Comparison of ENCODE assay signal across 25 mouse cellular contexts in genomic region chr4:46367487-46367959, GRCm38 (mm10). TPM values are rescaled to one million over a fixed set of nuclear protein-coding genes. Genes with fewer than 3 reads are reported as not detected.
DNase-seq lines count a peak whose midpoint lies in the region; ATAC-seq lines count a peak whose summit lies in the region.
"Had no signal": no experiment of that assay in that cellular context is flagged by ENCODE, and none has a peak within 500 bp of the region (broad histone marks: within the 10 kb centered on the region; RNA-seq: fewer than 3 reads in every experiment).

No protein-coding gene starts in this region.

- H3K4me2 ChIP-seq in heart, embryonic 11.5 days, result peak overlapping the region; percentile 22; the same call in 1 of the 2 replicates
- H3K4me2 ChIP-seq in midbrain, embryonic 14.5 days (ENCODE audit: low read length), result peak overlapping the region; percentile 17; the same call in 1 of the 2 replicates
- H3K4me2 ChIP-seq in midbrain, embryonic 11.5 days, result no peak overlapping the region
- H3K4me2 ChIP-seq in forebrain, embryonic 12.5 days, result peak overlapping the region; percentile 13; the same call in 1 of the 2 replicates
- H3K4me2 ChIP-seq: limb, embryonic 15.5 days had no signal

- WGBS in heart, embryonic 11.5 days (ENCODE audit: insufficient replicate concordance), result 7% methylated on average over 12 of the region's 12 CpGs
- WGBS in midbrain, embryonic 14.5 days, result 7% methylated on average over 12 of the region's 12 CpGs
- WGBS in midbrain, embryonic 11.5 days, result 22% methylated on average over 12 of the region's 12 CpGs
- WGBS in forebrain, embryonic 12.5 days, result 6% methylated on average over 12 of the region's 12 CpGs

- no peak overlapping the region for H3K9ac ChIP-seq in heart, embryonic 11.5 days (ENCODE audit: low read depth, low read length)
- no peak overlapping the region for H3K9ac ChIP-seq in midbrain, embryonic 14.5 days (replicated peaks; ENCODE audit: low read length)
- no peak overlapping the region for H3K9ac ChIP-seq in midbrain, embryonic 11.5 days (ENCODE audit: low read length)
- H3K9ac ChIP-seq in forebrain, embryonic 12.5 days, result no peak overlapping the region
- H3K9ac ChIP-seq: limb, embryonic 15.5 days; liver, postnatal 0 days had no signal

- H3K27ac ChIP-seq in heart, embryonic 11.5 days (ENCODE audit: low read depth, low read length), result no peak overlapping the region
- no peak overlapping the region for H3K27ac ChIP-seq in midbrain, embryonic 14.5 days (replicated peaks; ENCODE audit: low read depth, low read length)
- H3K27ac ChIP-seq in midbrain, embryonic 11.5 days (ENCODE audit: low read depth, low read length), result no peak overlapping the region
- H3K27ac ChIP-seq in forebrain, embryonic 12.5 days, result peak overlapping the region; percentile 65; the same call in 1 of the 2 replicates
- H3K27ac ChIP-seq: limb, embryonic 15.5 days; macrophage; stomach, postnatal 0 days had no signal

- no peaks in the 10 kb centered on the region for H3K36me3 ChIP-seq in heart, embryonic 11.5 days (ENCODE audit: control insufficient read depth, insufficient read depth, low read length)
- no peaks in the 10 kb centered on the region for H3K36me3 ChIP-seq in midbrain, embryonic 14.5 days (ENCODE audit: control insufficient read depth, insufficient read depth, low read length)
- no peaks in the 10 kb centered on the region for H3K36me3 ChIP-seq in midbrain, embryonic 11.5 days (ENCODE audit: control insufficient read depth, insufficient read depth, low read length)
- H3K36me3 ChIP-seq in forebrain, embryonic 12.5 days (replicated peaks), result no peaks in the 10 kb centered on the region
- H3K36me3 ChIP-seq: limb, embryonic 15.5 days had no signal

- peaks cover 13% of the 10 kb centered on the region for H3K4me1 ChIP-seq in heart, embryonic 11.5 days (ENCODE audit: control insufficient read depth, insufficient read depth, low read length)
- no peaks in the 10 kb centered on the region for H3K4me1 ChIP-seq in midbrain, embryonic 14.5 days (ENCODE audit: control insufficient read depth, insufficient read depth, low read length)
- H3K4me1 ChIP-seq in midbrain, embryonic 11.5 days (ENCODE audit: control insufficient read depth, insufficient read depth, low read length), result no peaks in the 10 kb centered on the region; the same call in 1 of the 2 replicates
- H3K4me1 ChIP-seq in forebrain, embryonic 12.5 days, result peaks cover 9% of the 10 kb centered on the region; the same call in 1 of the 2 replicates

- H3K4me3 ChIP-seq in heart, embryonic 11.5 days (ENCODE audit: low read depth, low read length), result no peak overlapping the region
- no peak overlapping the region for H3K4me3 ChIP-seq in midbrain, embryonic 14.5 days (replicated peaks; ENCODE audit: low read depth, low read length)
- H3K4me3 ChIP-seq in midbrain, embryonic 11.5 days (ENCODE audit: low read depth, low read length), result no peak overlapping the region
- no peak overlapping the region for H3K4me3 ChIP-seq in forebrain, embryonic 12.5 days (replicated peaks)
- H3K4me3 ChIP-seq: erythroblast, embryonic 14.5 days; limb, embryonic 15.5 days had no signal

- no peak for ATAC-seq in heart, embryonic 11.5 days (replicated peaks; ENCODE audit: insufficient number of reproducible peaks, low FRiP score, low TSS enrichment)
- no peak for ATAC-seq in midbrain, embryonic 14.5 days (ENCODE audit: low FRiP score, low TSS enrichment)
- ATAC-seq in midbrain, embryonic 11.5 days (ENCODE audit: low FRiP score), result no peak
- ATAC-seq in forebrain, embryonic 12.5 days (ENCODE audit: low FRiP score), result peak; percentile 86
- ATAC-seq in erythroid progenitor cell, adult 5-6 weeks (replicated peaks; ENCODE audit: low FRiP score, poor library complexity, severe bottlenecking), result no peak
- ATAC-seq: intestine, embryonic 16.5 days; liver, postnatal 0 days had no signal

- intact Hi-C loops in heart, postnatal 10 days (cut with DNase I), result no loop called here

- H3K9me3 ChIP-seq in heart, embryonic 11.5 days (replicated peaks; ENCODE audit: control insufficient read depth, low read length), result no peaks in the 10 kb centered on the region
- no peaks in the 10 kb centered on the region for H3K9me3 ChIP-seq in midbrain, embryonic 14.5 days (ENCODE audit: control insufficient read depth, low read length)
- H3K9me3 ChIP-seq in midbrain, embryonic 11.5 days (ENCODE audit: control insufficient read depth, low read length), result no peaks in the 10 kb centered on the region
- no peaks in the 10 kb centered on the region for H3K9me3 ChIP-seq in forebrain, embryonic 12.5 days
- H3K9me3 ChIP-seq: limb, embryonic 15.5 days had no signal

- no peak for DNase-seq in heart, postnatal 10 days
- peak; percentile 33 for DNase-seq in midbrain, embryonic 14.5 days
- no peak for DNase-seq in midbrain, embryonic 11.5 days (ENCODE audit: low spot score, missing footprints)
- DNase-seq in thymus, postnatal 25 days, result no peak
- DNase-seq: adrenal gland, postnatal 10 days; B cell, adult 2 months; cerebellum, adult 8-10 months; heart, adult 18-20 months; heart, postnatal 4 days; kidney, postnatal 10 days; layer of hippocampus, adult 9-11 months; liver, postnatal 0 days; right cerebral cortex, postnatal 14 days; thymus, postnatal 14 days had no signal

- peaks cover 18% of the 10 kb centered on the region for H3K27me3 ChIP-seq in heart, embryonic 11.5 days (ENCODE audit: control insufficient read depth, insufficient read depth, low read length)
- H3K27me3 ChIP-seq in midbrain, embryonic 14.5 days (ENCODE audit: control insufficient read depth, insufficient read depth, low read length), result no peaks in the 10 kb centered on the region
- H3K27me3 ChIP-seq in midbrain, embryonic 11.5 days (ENCODE audit: control insufficient read depth, insufficient read depth, low read length), result no peaks in the 10 kb centered on the region
- peaks cover 44% of the 10 kb centered on the region for H3K27me3 ChIP-seq in forebrain, embryonic 12.5 days

RNA-seq across cellular contexts. Expression of gene Trmo, which starts 21.7 kb away (rescaled TPM):
- 8.4 and 11.5 TPM in 2 replicates for polyA plus RNA-seq in heart, embryonic 11.5 days (2014; fragmentation: Nextera tagmentation; extraction: Ambion mirVana)
- 1 to 10 TPM; 4.2 to 4.7 TPM for total RNA-seq in heart, postnatal 10 days (2021)
- polyA plus RNA-seq in midbrain, embryonic 14.5 days (2014; fragmentation: Nextera tagmentation; extraction: Ambion mirVana), result 8.6 and 10.1 TPM in 2 replicates
- polyA plus RNA-seq in midbrain, embryonic 11.5 days (2014; fragmentation: Nextera tagmentation; extraction: Ambion mirVana), result 11.9 and 13.8 TPM in 2 replicates
- 9.9 TPM in 2 replicates for polyA plus RNA-seq in forebrain, embryonic 12.5 days (2016; fragmentation: Nextera tagmentation; extraction: Ambion mirVana)
- total RNA-seq in erythroid progenitor cell, adult 5-6 weeks (2015; ENCODE audit: low replicate concordance), result 89.0 and 90.1 TPM in 2 replicates
- total RNA-seq in erythroid progenitor cell, adult 5-6 weeks (2017; ENCODE audit: low replicate concordance), result 49.6 and 97.9 TPM in 2 replicates

RNA-seq across cellular contexts. Expression of gene Foxe1, which starts 24.1 kb away (rescaled TPM):
- polyA plus RNA-seq in heart, embryonic 11.5 days (2014; fragmentation: Nextera tagmentation; extraction: Ambion mirVana), result 0.07 TPM in 2 replicates
- not detected for total RNA-seq in heart, postnatal 10 days (2021)
- not detected in 2 replicates for polyA plus RNA-seq in midbrain, embryonic 14.5 days (2014; fragmentation: Nextera tagmentation; extraction: Ambion mirVana)
- not detected in 2 replicates for polyA plus RNA-seq in midbrain, embryonic 11.5 days (2014; fragmentation: Nextera tagmentation; extraction: Ambion mirVana)
- polyA plus RNA-seq in forebrain, embryonic 12.5 days (2016; fragmentation: Nextera tagmentation; extraction: Ambion mirVana), result not detected in 2 replicates
- total RNA-seq in erythroid progenitor cell, adult 5-6 weeks (2015; ENCODE audit: low replicate concordance), result not detected in 2 replicates
- not detected in 2 replicates for total RNA-seq in erythroid progenitor cell, adult 5-6 weeks (2017; ENCODE audit: low replicate concordance)
- total RNA-seq: adrenal gland, postnatal 10 days; gastrocnemius, adult 18-20 months; heart, adult 18-20 months; left cerebral cortex, postnatal 10 days had no signal
- polyA plus RNA-seq: cortical plate, adult 2 months; erythroblast, embryonic 14.5 days; intestine, embryonic 16.5 days; liver, postnatal 0 days; macrophage had no signal

RNA-seq across cellular contexts. Expression of gene Hemgn, which starts 45.8 kb away (rescaled TPM):
- 64.3 and 76.3 TPM in 2 replicates for polyA plus RNA-seq in heart, embryonic 11.5 days (2014; fragmentation: Nextera tagmentation; extraction: Ambion mirVana)
- under 1 TPM; 0.17 to 0.43 TPM for total RNA-seq in heart, postnatal 10 days (2021)
- 0.12 TPM in 1 of 2 replicates, not detected in the other for polyA plus RNA-seq in midbrain, embryonic 14.5 days (2014; fragmentation: Nextera tagmentation; extraction: Ambion mirVana)
- polyA plus RNA-seq in midbrain, embryonic 11.5 days (2014; fragmentation: Nextera tagmentation; extraction: Ambion mirVana), result 20.4 and 20.5 TPM in 2 replicates
- polyA plus RNA-seq in forebrain, embryonic 12.5 days (2016; fragmentation: Nextera tagmentation; extraction: Ambion mirVana), result 2.0 and 2.8 TPM in 2 replicates
- total RNA-seq in erythroid progenitor cell, adult 5-6 weeks (2015; ENCODE audit: low replicate concordance), result 1,402 and 1,484 TPM in 2 replicates
- 1,540 and 1,607 TPM in 2 replicates for total RNA-seq in erythroid progenitor cell, adult 5-6 weeks (2017; ENCODE audit: low replicate concordance)
- total RNA-seq: gastrocnemius, adult 18-20 months; left cerebral cortex, postnatal 10 days had no signal
- polyA plus RNA-seq: cortical plate, adult 2 months; macrophage had no signal
